Mouse (Mus musculus) testis, adult 2 months (tissue): Measurements from ENCODE around the gene Cdk15.

Experiments used
- CTCF ChIP-seq: fragments of 200-500 bp; IDR thresholded peaks from 2 replicates; pipeline ENCODE4 v1.5.1; 2012; ENCODE audit warnings: low read depth, mild to moderate bottlenecking, inconsistent platforms, low read length, moderate library complexity; ENCODE audit not compliant: control insufficient read depth, insufficient read depth, insufficient replicate concordance
- POLR2A ChIP-seq: fragments of 200-500 bp; IDR thresholded peaks from 2 replicates; pipeline ENCODE4 v1.6.1; 2012; ENCODE audit warnings: low read depth, mild to moderate bottlenecking, inconsistent platforms, low read length, moderate library complexity; ENCODE audit not compliant: control insufficient read depth

DNA sequence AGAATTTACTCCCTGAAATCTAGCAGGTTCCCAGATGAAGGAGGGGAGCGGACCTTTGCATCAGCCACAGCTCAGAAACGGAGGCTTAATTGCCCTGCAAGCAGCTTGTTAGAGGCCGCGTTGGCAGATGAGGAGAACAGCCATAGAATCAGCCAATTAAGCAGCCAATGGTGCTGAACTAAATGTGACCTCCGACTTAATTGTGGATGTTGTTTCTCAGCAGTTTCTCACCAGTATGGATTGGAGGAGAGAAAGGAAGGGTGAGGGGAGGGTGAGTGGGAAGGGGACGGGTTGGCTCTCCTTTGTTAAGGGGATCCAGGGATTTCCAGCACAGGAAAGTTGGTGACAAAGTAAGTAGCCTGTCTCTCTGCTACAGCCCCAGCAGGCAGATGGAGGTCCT, 137.9 kb downstream of the Cdk15 start:
- TF ChIP-seq CTCF: no peak
- TF ChIP-seq POLR2A: no peak
